Mouse (Mus musculus): Measurements from ENCODE around the gene Ppp1cc. TPM values are rescaled to one million over a fixed set of nuclear protein-coding genes. Genes with fewer than 3 reads are reported as not detected.
"Not testable (repeated sequence)": the region's sequence is repeated elsewhere in the genome, so short reads cannot be mapped to it uniquely, and the experiment has no call there.

The Ppp1cc gene
- total and polyA plus RNA-seq, 3 experiments: 36.6 to 207 (median 181) TPM

- DNase-seq: peak; percentile 56
Observed at GRCm38 (mm10) chr5:122136508-122137408, 21.3 kb upstream of the Ppp1cc start.

GRCm38 (mm10) chr5:122138856-122139255, 19.2 kb upstream of the Ppp1cc start:
- DNase-seq: no peak

- not testable (repeated sequence) for DNase-seq
Observed at GRCm38 (mm10) chr5:122139771-122140170, 18.3 kb upstream of the Ppp1cc start.

- DNase-seq: no peak
Observed at GRCm38 (mm10) chr5:122140723-122141122, 17.4 kb upstream of the Ppp1cc start, which contains the start of gene Ccdc63. TSS of gene Ccdc63 (minus strand) at chr5:122140823.

GRCm38 (mm10) chr5:122142230-122142992, 15.7 kb upstream of the Ppp1cc start:
- no peak for DNase-seq

- DNase-seq: no peak
Observed at GRCm38 (mm10) chr5:122143543-122143942, 14.5 kb upstream of the Ppp1cc start.

- no peak for DNase-seq
Observed at GRCm38 (mm10) chr5:122144825-122145224, 13.3 kb upstream of the Ppp1cc start.

GRCm38 (mm10) chr5:122145381-122146055, 12.6 kb upstream of the Ppp1cc start:
- DNase-seq: peak; percentile 68

- DNase-seq: peak; percentile 49
Observed at GRCm38 (mm10) chr5:122146056-122146580, 12.0 kb upstream of the Ppp1cc start.

- DNase-seq: no peak
Observed at GRCm38 (mm10) chr5:122146609-122147008, 11.5 kb upstream of the Ppp1cc start.

- DNase-seq: no peak
Observed at GRCm38 (mm10) chr5:122148107-122148506, 10.0 kb upstream of the Ppp1cc start.

- no peak for DNase-seq
Observed at GRCm38 (mm10) chr5:122149259-122149658, 8.8 kb upstream of the Ppp1cc start.

- DNase-seq: not testable (repeated sequence)
Observed at GRCm38 (mm10) chr5:122152508-122152907, 5.6 kb upstream of the Ppp1cc start.

GRCm38 (mm10) chr5:122154006-122154405, 4.1 kb upstream of the Ppp1cc start:
- no peak for DNase-seq

GRCm38 (mm10) chr5:122154782-122155181, 3.3 kb upstream of the Ppp1cc start:
- no peak for DNase-seq

- no peak for DNase-seq
Observed at GRCm38 (mm10) chr5:122155613-122156012, 2.5 kb upstream of the Ppp1cc start.

GRCm38 (mm10) chr5:122156486-122156885, 1.6 kb upstream of the Ppp1cc start:
- no peak for DNase-seq

- peak; percentile 61 for DNase-seq
Observed at GRCm38 (mm10) chr5:122158557-122159515, 758 bp downstream of the Ppp1cc start.

GRCm38 (mm10) chr5:122163194-122163593, 5.1 kb downstream of the Ppp1cc start:
- DNase-seq: no peak

- DNase-seq: no peak
Observed at GRCm38 (mm10) chr5:122164011-122164410, 5.9 kb downstream of the Ppp1cc start.
